In genomic region chr3:89322131-89322500, GRCm38 (mm10) we compare ENCODE assay signal across 9 mouse cellular contexts. TPM values are rescaled to one million over a fixed set of nuclear protein-coding genes. Genes with fewer than 3 reads are reported as not detected.
DNase-seq lines count a peak whose midpoint lies in the region; ATAC-seq and TF ChIP-seq lines count a peak whose summit lies in the region.
"Had no signal": no experiment of that assay in that cellular context is flagged by ENCODE, and none has a peak within 500 bp of the region (broad histone marks: within the 10 kb centered on the region; RNA-seq: fewer than 3 reads in every experiment).

No protein-coding gene starts in this region.

- TF ChIP-seq POLR2A in MEL (IDR thresholded peaks at IDR 0.05; ENCODE audit: control insufficient read depth in 1 of 2, insufficient read depth in 1 of 2, low read depth in 1 of 2, low read length in 2 of 2, poor library complexity in 1 of 2): no peak

- no peak overlapping the region for H3K27ac ChIP-seq in heart, embryonic 15.5 days
- no peak overlapping the region for H3K27ac ChIP-seq in MEL (ENCODE audit: control insufficient read depth, low read depth, low read length)
- H3K27ac ChIP-seq in hindbrain, embryonic 12.5 days: peak overlapping the region; percentile 88
- peak overlapping the region; percentile 72 for H3K27ac ChIP-seq in midbrain, embryonic 12.5 days (replicated peaks)

- no peak for TF ChIP-seq RAD21 in MEL (IDR thresholded peaks at IDR 0.05; ENCODE audit: low read depth, low read length)

- peak overlapping the region; percentile 98 for H3K4me2 ChIP-seq in heart, embryonic 15.5 days
- H3K4me2 ChIP-seq in hindbrain, embryonic 12.5 days (replicated peaks): peak overlapping the region; percentile 87
- H3K4me2 ChIP-seq in midbrain, embryonic 12.5 days (replicated peaks): peak overlapping the region; percentile 93

- ATAC-seq in heart, embryonic 15.5 days (replicated peaks; ENCODE audit: insufficient number of reproducible peaks, insufficient read depth, low FRiP score, low read depth): no peak
- ATAC-seq in hindbrain, embryonic 12.5 days (ENCODE audit: low FRiP score): no peak
- ATAC-seq in midbrain, embryonic 12.5 days (ENCODE audit: low FRiP score, low read depth): no peak

- H3K79me2 ChIP-seq in MEL (ENCODE audit: control insufficient read depth, insufficient read depth, low read length, poor library complexity): no peaks in the 10 kb centered on the region

- TF ChIP-seq EP300 in MEL (IDR thresholded peaks at IDR 0.05; ENCODE audit: low read depth in 1 of 2, low read length in 2 of 2): no peak

- WGBS in heart, embryonic 15.5 days: under 1% methylated on average over 14 of the region's 14 CpGs
- under 1% methylated on average over 14 of the region's 14 CpGs for WGBS in hindbrain, embryonic 12.5 days
- 2% methylated on average over 14 of the region's 14 CpGs for WGBS in midbrain, embryonic 12.5 days

- no peaks in the 10 kb centered on the region for H3K36me3 ChIP-seq in heart, embryonic 15.5 days
- no peaks in the 10 kb centered on the region for H3K36me3 ChIP-seq in MEL (ENCODE audit: control insufficient read depth in 1 of 2, insufficient read depth in 2 of 2, low read length in 2 of 2)
- no peaks in the 10 kb centered on the region for H3K36me3 ChIP-seq in hindbrain, embryonic 12.5 days
- no peaks in the 10 kb centered on the region for H3K36me3 ChIP-seq in midbrain, embryonic 12.5 days
- H3K36me3 ChIP-seq: G1E had no signal

- TF ChIP-seq CTCF in MEL (IDR thresholded peaks at IDR 0.05 in 2 of 3, conservative IDR thresholded peaks at IDR 0.05 in 1 of 3; ENCODE audit: control insufficient read depth in 1 of 3, insufficient read depth in 1 of 3, low read depth in 2 of 3, low read length in 3 of 3, poor library complexity in 1 of 3, severe bottlenecking in 1 of 3): no peak

- peak overlapping the region; percentile 62 for H3K4me3 ChIP-seq in heart, embryonic 15.5 days
- H3K4me3 ChIP-seq in MEL (ENCODE audit: control insufficient read depth in 1 of 2, insufficient read depth in 1 of 2, low read depth in 2 of 2, low read length in 2 of 2): peak overlapping the region; percentile 59 to 74
- peak overlapping the region; percentile 70 for H3K4me3 ChIP-seq in hindbrain, embryonic 12.5 days
- H3K4me3 ChIP-seq in midbrain, embryonic 12.5 days: peak overlapping the region; percentile 69

- H3K9me3 ChIP-seq in heart, embryonic 15.5 days (replicated peaks): no peaks in the 10 kb centered on the region
- no peaks in the 10 kb centered on the region for H3K9me3 ChIP-seq in MEL (replicated peaks; ENCODE audit: insufficient read depth, low read length)
- H3K9me3 ChIP-seq in hindbrain, embryonic 12.5 days (replicated peaks): no peaks in the 10 kb centered on the region
- no peaks in the 10 kb centered on the region for H3K9me3 ChIP-seq in midbrain, embryonic 12.5 days

- H3K4me1 ChIP-seq in heart, embryonic 15.5 days (replicated peaks): peaks cover 46% of the 10 kb centered on the region
- H3K4me1 ChIP-seq in MEL (ENCODE audit: control insufficient read depth in 1 of 2, insufficient read depth in 2 of 2, low read length in 2 of 2): peaks cover 7 to 8% of the 10 kb centered on the region in 2 experiments
- peaks cover 50% of the 10 kb centered on the region for H3K4me1 ChIP-seq in hindbrain, embryonic 12.5 days
- peaks cover 50% of the 10 kb centered on the region for H3K4me1 ChIP-seq in midbrain, embryonic 12.5 days

- DNase-seq in heart, adult 8-10 months (ENCODE audit: low spot score): no peak
- peak; percentile 41 for DNase-seq in MEL (ENCODE audit: low read depth, low spot score)
- DNase-seq in MN1 (ENCODE audit: low spot score): no peak
- DNase-seq in left cerebral cortex, adult 9 months (ENCODE audit: low spot score in 2 of 2): no peak
- DNase-seq in yolk sac, embryonic 10.5 days (ENCODE audit: low spot score): no peak

- H3K9ac ChIP-seq in heart, embryonic 15.5 days: peak overlapping the region; percentile 52
- peak overlapping the region; percentile 51 for H3K9ac ChIP-seq in MEL (ENCODE audit: control insufficient read depth, low read depth, low read length, poor library complexity, severe bottlenecking)
- peak overlapping the region; percentile 80 for H3K9ac ChIP-seq in hindbrain, embryonic 12.5 days
- peak overlapping the region; percentile 58 for H3K9ac ChIP-seq in midbrain, embryonic 12.5 days (replicated peaks)

- peaks cover 73% of the 10 kb centered on the region for H3K27me3 ChIP-seq in heart, embryonic 15.5 days
- H3K27me3 ChIP-seq in MEL (ENCODE audit: control insufficient read depth in 1 of 2, insufficient read depth in 2 of 2, low read length in 2 of 2): peaks cover 15 to 21% of the 10 kb centered on the region in 2 experiments
- H3K27me3 ChIP-seq in hindbrain, embryonic 12.5 days: peaks cover 59% of the 10 kb centered on the region
- H3K27me3 ChIP-seq in midbrain, embryonic 12.5 days: peaks cover 79% of the 10 kb centered on the region

TF ChIP-seq in MEL, 35 proteins besides CTCF, POLR2A, EP300 and RAD21 (continues in another document):
- no peak for TF ChIP-seq USF2 (IDR thresholded peaks at IDR 0.05; ENCODE audit: borderline replicate concordance in 1 of 2, insufficient read depth in 1 of 2, low read depth in 1 of 2, low read length in 2 of 2)
- TF ChIP-seq ZMIZ1 (IDR thresholded peaks at IDR 0.05; ENCODE audit: low read depth, low read length): no peak
- no peak for TF ChIP-seq MYC (IDR thresholded peaks at IDR 0.05; ENCODE audit: low read depth, low read length)
- no peak for TF ChIP-seq NRF1 (IDR thresholded peaks at IDR 0.05; ENCODE audit: insufficient read depth, low read depth, low read length, poor library complexity, severe bottlenecking)
- TF ChIP-seq KAT2A (conservative IDR thresholded peaks at IDR 0.05; ENCODE audit: low read depth, low read length): no peak
- TF ChIP-seq TCF12 (IDR thresholded peaks at IDR 0.05; ENCODE audit: low read depth, low read length): no peak
- no peak for TF ChIP-seq TAL1 (IDR thresholded peaks at IDR 0.05; ENCODE audit: low read length)
- no peak; the same call in 1 of the 2 replicates for TF ChIP-seq MXI1 (IDR thresholded peaks at IDR 0.05; ENCODE audit: low read depth, low read length)
- TF ChIP-seq JUND (IDR thresholded peaks at IDR 0.05; ENCODE audit: low read depth, low read length): no peak
- no peak for TF ChIP-seq ELF1 (IDR thresholded peaks at IDR 0.05; ENCODE audit: low read depth, low read length)
- TF ChIP-seq HCFC1 (IDR thresholded peaks at IDR 0.05; ENCODE audit: low read depth, low read length): no peak
- no peak for TF ChIP-seq SMC3 (IDR thresholded peaks at IDR 0.05; ENCODE audit: low read depth, low read length)
- TF ChIP-seq ZNF384 (IDR thresholded peaks at IDR 0.05; ENCODE audit: low read depth, low read length): no peak
- no peak for TF ChIP-seq MYB (IDR thresholded peaks at IDR 0.05; ENCODE audit: low read depth, low read length)
- no peak for TF ChIP-seq GABPA (IDR thresholded peaks at IDR 0.05; ENCODE audit: low read depth, low read length)

RNA-seq across cellular contexts. Expression of gene Efna3, which starts 0.6 kb away (rescaled TPM):
- 0.73 and 2.7 TPM in 2 replicates for polyA plus RNA-seq in heart, embryonic 15.5 days (2015; fragmentation: Nextera tagmentation; extraction: Ambion mirVana)
- under 1 TPM in 1 of 4 experiments, not detected in 3; 0.11 TPM for total RNA-seq in heart, adult 8-10 months (2022)
- 0.54 and 0.78 TPM in 2 replicates for total RNA-seq in MEL (2012; rRNA removed)
- polyA plus RNA-seq in MEL (2012; ENCODE audit: insufficient read depth in 1 of 2, insufficient read length in 2 of 2, low read depth in 1 of 2, low replicate concordance in 2 of 2, missing spikeins in 1 of 2): 1 to 10 TPM in 1 of 2 experiments, not detected in 1; 1.2 TPM
- 21.7 and 22.2 TPM in 2 replicates for polyA plus RNA-seq in hindbrain, embryonic 12.5 days (2016; fragmentation: Nextera tagmentation; extraction: Ambion mirVana)
- polyA plus RNA-seq in midbrain, embryonic 12.5 days (2016; fragmentation: Nextera tagmentation; extraction: Ambion mirVana): 10.7 and 11.1 TPM in 2 replicates
- total RNA-seq: G1E had no signal
- polyA plus RNA-seq: G1E had no signal

RNA-seq across cellular contexts. Expression of gene Efna4, which starts 15.7 kb away (rescaled TPM):
- 6.0 and 8.1 TPM in 2 replicates for polyA plus RNA-seq in heart, embryonic 15.5 days (2015; fragmentation: Nextera tagmentation; extraction: Ambion mirVana)
- total RNA-seq in heart, adult 8-10 months (2022): under 1 TPM in 3 of 4 experiments, not detected in 1; 0.19 to 0.34 (median 0.27) TPM
- 1.4 and 1.9 TPM in 2 replicates for total RNA-seq in MEL (2012; rRNA removed)
- polyA plus RNA-seq in MEL (2012; ENCODE audit: insufficient read depth in 1 of 2, insufficient read length in 2 of 2, low read depth in 1 of 2, low replicate concordance in 2 of 2, missing spikeins in 1 of 2): 1 to 10 TPM in 1 of 2 experiments, not detected in 1; 4.5 TPM
- 20.5 and 21.4 TPM in 2 replicates for polyA plus RNA-seq in hindbrain, embryonic 12.5 days (2016; fragmentation: Nextera tagmentation; extraction: Ambion mirVana)
- polyA plus RNA-seq in midbrain, embryonic 12.5 days (2016; fragmentation: Nextera tagmentation; extraction: Ambion mirVana): 16.8 and 17.3 TPM in 2 replicates
- total RNA-seq: G1E had no signal
- polyA plus RNA-seq: G1E had no signal

RNA-seq across cellular contexts. Expression of gene Adam15, which starts 27.7 kb away (rescaled TPM):
- polyA plus RNA-seq in heart, embryonic 15.5 days (2015; fragmentation: Nextera tagmentation; extraction: Ambion mirVana): 59.8 and 71.2 TPM in 2 replicates
- 10 to 100 TPM; 43.3 to 52.5 (median 48.6) TPM for total RNA-seq in heart, adult 8-10 months (2022)
- 15.3 and 16.9 TPM in 2 replicates for total RNA-seq in MEL (2012; rRNA removed)
- 10 to 100 TPM in 1 of 2 experiments, not detected in 1; 43.2 TPM for polyA plus RNA-seq in MEL (2012; ENCODE audit: insufficient read depth in 1 of 2, insufficient read length in 2 of 2, low read depth in 1 of 2, low replicate concordance in 2 of 2, missing spikeins in 1 of 2)
- 40.3 and 41.9 TPM in 2 replicates for polyA plus RNA-seq in hindbrain, embryonic 12.5 days (2016; fragmentation: Nextera tagmentation; extraction: Ambion mirVana)
- polyA plus RNA-seq in midbrain, embryonic 12.5 days (2016; fragmentation: Nextera tagmentation; extraction: Ambion mirVana): 35.0 and 37.0 TPM in 2 replicates

RNA-seq across cellular contexts. Expression of gene Dcst2, which starts 39.7 kb away (rescaled TPM):
- polyA plus RNA-seq in heart, embryonic 15.5 days (2015; fragmentation: Nextera tagmentation; extraction: Ambion mirVana): not detected in 2 replicates
- not detected for total RNA-seq in heart, adult 8-10 months (2022)
- not detected in 2 replicates for total RNA-seq in MEL (2012; rRNA removed)
- under 1 TPM in 1 of 2 experiments, not detected in 1; 0.06 TPM for polyA plus RNA-seq in MEL (2012; ENCODE audit: insufficient read depth in 1 of 2, insufficient read length in 2 of 2, low read depth in 1 of 2, low replicate concordance in 2 of 2, missing spikeins in 1 of 2)
- 0.12 and 0.29 TPM in 2 replicates for polyA plus RNA-seq in hindbrain, embryonic 12.5 days (2016; fragmentation: Nextera tagmentation; extraction: Ambion mirVana)
- 0.22 and 0.29 TPM in 2 replicates for polyA plus RNA-seq in midbrain, embryonic 12.5 days (2016; fragmentation: Nextera tagmentation; extraction: Ambion mirVana)
- total RNA-seq: G1E had no signal
- polyA plus RNA-seq: G1E had no signal

RNA-seq across cellular contexts. Expression of gene Efna1, which starts 41.2 kb away (rescaled TPM):
- polyA plus RNA-seq in heart, embryonic 15.5 days (2015; fragmentation: Nextera tagmentation; extraction: Ambion mirVana): 35.0 and 39.9 TPM in 2 replicates
- total RNA-seq in heart, adult 8-10 months (2022): 10 to 100 TPM; 28.2 to 36.1 (median 32.6) TPM
- total RNA-seq in MEL (2012; rRNA removed): not detected in 2 replicates
- polyA plus RNA-seq in MEL (2012; ENCODE audit: insufficient read depth in 1 of 2, insufficient read length in 2 of 2, low read depth in 1 of 2, low replicate concordance in 2 of 2, missing spikeins in 1 of 2): not detected
- 14.3 and 15.4 TPM in 2 replicates for polyA plus RNA-seq in hindbrain, embryonic 12.5 days (2016; fragmentation: Nextera tagmentation; extraction: Ambion mirVana)
- polyA plus RNA-seq in midbrain, embryonic 12.5 days (2016; fragmentation: Nextera tagmentation; extraction: Ambion mirVana): 9.5 and 11.0 TPM in 2 replicates
- polyA plus RNA-seq: G1E had no signal

Comparison
In these comparisons a context has a peak if more than half of its experiments do, and no peak if none do; other contexts are left out.
1. H3K27ac ChIP-seq: peak in hindbrain, embryonic 12.5 days (single experiment) and midbrain, embryonic 12.5 days (single experiment); none in heart, embryonic 15.5 days (single experiment) and MEL (single experiment).
2. Peak in every context shown above with its lines, with median percentiles within 50 percentile points of each other: H3K4me2 ChIP-seq, H3K4me3 ChIP-seq and H3K9ac ChIP-seq.